Mouse (Mus musculus) liver, embryonic 15.5 days (tissue): ENCODE results near the gene Ybx1. TPM values are rescaled to one million over a fixed set of nuclear protein-coding genes. Genes with fewer than 3 reads are reported as not detected.

ENCODE experiments used
- ATAC-seq: fragments of 200-750 bp; cut with Nextera tagmentation; 2 replicates; pipeline ENCODE4 v1.8.0; 2017; ENCODE audit warnings: moderate number of reproducible peaks, mild to moderate bottlenecking, moderate library complexity; ENCODE audit not compliant: insufficient read depth
- H3K27ac ChIP-seq: fragments of 300-500 bp; sonication (generic); replicated peaks from 2 replicates; pipeline ENCODE4 v1.5.1; 2015; ENCODE audit warnings: mild to moderate bottlenecking, inconsistent platforms
- H3K27me3 ChIP-seq: fragments of 300-500 bp; sonication (generic); 2 replicates; pipeline ENCODE4 v1.6.1; 2015; ENCODE audit warnings: mild to moderate bottlenecking, inconsistent platforms
- H3K36me3 ChIP-seq: fragments of 300-500 bp; sonication (generic); replicated peaks from 2 replicates; pipeline ENCODE4 v1.6.1; 2015; ENCODE audit warnings: moderate library complexity, mild to moderate bottlenecking, inconsistent platforms
- H3K4me1 ChIP-seq: fragments of 300-500 bp; sonication (generic); replicated peaks from 2 replicates; pipeline ENCODE4 v1.6.1; 2015; ENCODE audit warnings: inconsistent platforms
- H3K4me2 ChIP-seq: fragments of 300-500 bp; sonication (generic); 2 replicates; pipeline ENCODE4 v1.6.1; 2015; ENCODE audit warnings: moderate library complexity, mild to moderate bottlenecking, inconsistent platforms
- H3K4me3 ChIP-seq: fragments of 300-500 bp; sonication (generic); replicated peaks from 2 replicates; pipeline ENCODE4 v1.5.1; 2015; ENCODE audit warnings: mild to moderate bottlenecking, inconsistent platforms
- H3K9ac ChIP-seq: fragments of 300-500 bp; sonication (generic); 2 replicates; pipeline ENCODE4 v1.6.1; 2015; ENCODE audit warnings: moderate library complexity, mild to moderate bottlenecking, inconsistent platforms
- H3K9me3 ChIP-seq: fragments of 300-500 bp; sonication (generic); replicated peaks from 2 replicates; pipeline ENCODE4 v1.6.1; 2016; ENCODE audit warnings: inconsistent platforms
- WGBS: fragments of 180-500 bp; shearing (Covaris S2); methylation state at CpG from one replicate; pipeline ENCODE4 v1.1.7; 2015; ENCODE audit warnings: mixed read lengths; ENCODE audit not compliant: insufficient replicate concordance; 5-methylcytosine and 5-hydroxymethylcytosine counted together
- polyA plus RNA-seq: library from polyadenylated mRNA; unstranded; fragments of >200 nt; fragmentation: Nextera tagmentation; extraction: Ambion mirVana; gene quantifications from 2 replicates; pipeline ENCODE4 v1.2.1, GENCODE M21; 2015

Gene Ybx1
- polyA plus RNA-seq = 219 and 221 TPM in 2 replicates

DNA sequence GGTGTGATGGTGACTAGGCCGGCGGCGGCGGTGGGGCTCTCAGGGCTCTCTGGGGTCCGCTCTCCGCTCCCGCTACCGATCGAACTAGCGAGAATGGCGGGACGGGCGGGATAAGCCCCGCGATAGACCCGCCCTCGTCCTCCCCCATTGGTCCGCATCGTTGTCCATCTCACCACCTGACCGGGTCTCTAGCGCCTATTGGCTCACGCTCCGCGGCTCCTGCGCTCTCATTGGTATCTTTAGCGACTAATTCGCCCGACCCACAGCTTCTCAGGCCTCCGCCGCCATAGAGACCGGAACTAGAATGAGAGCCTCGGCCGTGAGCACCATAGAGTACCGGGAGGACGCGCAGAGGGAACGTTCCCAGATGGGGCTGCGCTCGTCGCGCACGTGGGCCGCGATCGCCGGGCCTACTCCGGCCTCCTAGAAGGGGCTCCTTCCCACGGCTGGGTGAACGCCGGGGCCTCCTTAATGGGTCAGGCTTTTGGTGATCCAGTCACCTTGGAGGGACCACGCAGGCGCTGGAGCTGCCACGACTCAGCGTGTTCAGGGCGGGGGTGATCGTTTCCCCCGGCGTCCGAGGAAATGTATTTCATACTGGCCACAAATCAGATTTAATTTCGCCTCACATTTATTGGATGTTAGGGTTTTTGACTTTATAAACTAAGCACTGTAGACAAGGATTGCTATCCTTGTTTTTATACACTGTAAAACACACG, at the start of gene Ybx1:
Gene Ybx1, minus strand, starts transcription at position 190 of the 719 bp plus-strand sequence.
- ATAC-seq = peak; percentile 98
- peaks cover 19% of the 10 kb centered on the region for H3K36me3 ChIP-seq
- H3K4me3 ChIP-seq = peak within 1 kb of the TSS; percentile 87
- under 1% methylated on average over 61 of the region's 61 CpGs for WGBS
- no peaks in the 10 kb centered on the region for H3K27me3 ChIP-seq
- H3K9ac ChIP-seq = peak within 1 kb of the TSS; percentile 85
- H3K27ac ChIP-seq = peak within 1 kb of the TSS; percentile 83
- peak within 1 kb of the TSS; percentile 91 for H3K4me2 ChIP-seq
- H3K9me3 ChIP-seq = no peaks in the 10 kb centered on the region
- H3K4me1 ChIP-seq = peaks cover 44% of the 10 kb centered on the region

DNA sequence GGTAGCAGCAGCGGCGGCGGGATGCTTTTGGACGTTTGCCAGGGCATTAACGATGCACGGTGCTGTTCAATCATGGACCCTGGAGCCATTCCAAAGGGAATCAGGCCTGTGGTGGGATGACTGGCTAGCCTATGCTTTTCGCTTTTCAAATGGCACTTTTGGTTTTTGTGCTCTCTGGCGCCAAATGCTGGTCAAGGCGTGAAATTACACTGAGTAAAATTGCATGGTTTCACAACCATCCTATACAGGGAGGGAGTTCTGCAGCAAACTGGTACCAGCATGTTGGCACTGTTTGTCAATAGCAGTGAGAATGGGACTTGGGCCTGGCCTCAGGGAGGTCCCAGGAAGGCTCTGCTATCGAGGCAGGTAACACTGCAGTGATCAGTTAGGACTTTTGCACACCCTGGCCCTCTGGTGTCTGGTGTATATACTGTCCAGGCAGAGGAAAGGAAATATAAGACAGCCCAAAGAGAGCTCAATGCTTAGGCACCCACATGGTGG, 44.5 kb upstream of the Ybx1 start:
- Histone ChIP-seq H3K27ac (no peak overlapping the region), H3K4me1 (0 out of 2 replicates have a peak, but pooled peaks cover 3% of the 10 kb centered on the region), H3K9me3 (no peaks in the 10 kb centered on the region), H3K9ac (no peak overlapping the region), H3K27me3 (no peaks in the 10 kb centered on the region), H3K36me3 (no peaks in the 10 kb centered on the region), H3K4me2 (no peak overlapping the region), H3K4me3 (no peak overlapping the region)
- WGBS = 8% methylated on average over 10 of the region's 10 CpGs
- ATAC-seq = no peak

DNA sequence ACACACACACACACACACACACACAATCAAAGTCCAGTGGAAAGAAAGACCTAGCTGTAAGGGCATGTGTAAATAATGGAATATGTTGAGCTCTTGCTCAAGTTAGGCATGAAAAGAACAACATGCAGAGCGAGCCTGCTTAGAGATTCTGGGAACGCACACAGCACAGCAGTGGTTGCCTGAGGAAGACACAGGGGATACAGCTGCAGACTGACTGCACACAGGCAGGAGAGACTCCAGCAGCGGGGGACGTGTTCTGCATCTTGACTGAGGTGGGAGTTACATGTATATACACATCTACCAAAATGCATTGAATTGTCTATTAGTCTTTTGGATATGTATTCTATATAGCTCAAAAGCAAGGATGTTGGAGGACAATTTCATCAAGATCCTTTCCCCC, 44.0 kb upstream of the Ybx1 start:
- H3K4me3 ChIP-seq = no peak overlapping the region
- no peak overlapping the region for H3K9ac ChIP-seq
- H3K4me1 ChIP-seq = 0 out of 2 replicates have a peak, but pooled peaks cover 3% of the 10 kb centered on the region
- H3K27ac ChIP-seq = no peak overlapping the region
- H3K9me3 ChIP-seq = no peaks in the 10 kb centered on the region
- no peak overlapping the region for H3K4me2 ChIP-seq
- WGBS = 70% methylated on average over 4 of the region's 4 CpGs
- H3K36me3 ChIP-seq = no peaks in the 10 kb centered on the region
- H3K27me3 ChIP-seq = no peaks in the 10 kb centered on the region
- no peak for ATAC-seq

DNA sequence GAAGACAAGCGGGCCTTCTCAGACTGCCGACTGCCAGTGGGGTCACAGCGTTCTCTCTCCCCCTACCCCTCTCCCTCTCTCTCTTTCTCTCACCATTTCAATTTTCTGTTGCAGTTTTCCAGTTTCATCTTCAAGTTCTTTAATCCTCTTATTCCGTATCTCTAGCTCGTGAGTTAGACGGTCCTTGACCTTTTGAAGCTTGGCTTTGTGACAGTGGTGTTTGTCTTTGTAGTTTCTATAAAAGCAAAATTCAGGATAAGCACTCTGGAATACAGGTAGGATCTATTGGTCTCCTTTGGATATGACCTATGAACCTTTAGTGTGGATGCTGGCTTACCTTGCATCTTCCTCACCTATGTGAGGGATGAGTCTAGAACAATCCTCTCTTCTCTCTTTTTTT, 39.1 kb upstream of the Ybx1 start:
- H3K9me3 ChIP-seq = no peaks in the 10 kb centered on the region
- H3K27me3 ChIP-seq = peaks cover 4% of the 10 kb centered on the region; the same call in 1 of the 2 replicates
- no peak overlapping the region for H3K4me3 ChIP-seq
- WGBS = 68% methylated on average over 6 of the region's 6 CpGs
- H3K4me1 ChIP-seq = no peaks in the 10 kb centered on the region
- H3K9ac ChIP-seq = no peak overlapping the region
- H3K4me2 ChIP-seq = no peak overlapping the region
- H3K27ac ChIP-seq = no peak overlapping the region
- no peaks in the 10 kb centered on the region for H3K36me3 ChIP-seq
- no peak for ATAC-seq

DNA sequence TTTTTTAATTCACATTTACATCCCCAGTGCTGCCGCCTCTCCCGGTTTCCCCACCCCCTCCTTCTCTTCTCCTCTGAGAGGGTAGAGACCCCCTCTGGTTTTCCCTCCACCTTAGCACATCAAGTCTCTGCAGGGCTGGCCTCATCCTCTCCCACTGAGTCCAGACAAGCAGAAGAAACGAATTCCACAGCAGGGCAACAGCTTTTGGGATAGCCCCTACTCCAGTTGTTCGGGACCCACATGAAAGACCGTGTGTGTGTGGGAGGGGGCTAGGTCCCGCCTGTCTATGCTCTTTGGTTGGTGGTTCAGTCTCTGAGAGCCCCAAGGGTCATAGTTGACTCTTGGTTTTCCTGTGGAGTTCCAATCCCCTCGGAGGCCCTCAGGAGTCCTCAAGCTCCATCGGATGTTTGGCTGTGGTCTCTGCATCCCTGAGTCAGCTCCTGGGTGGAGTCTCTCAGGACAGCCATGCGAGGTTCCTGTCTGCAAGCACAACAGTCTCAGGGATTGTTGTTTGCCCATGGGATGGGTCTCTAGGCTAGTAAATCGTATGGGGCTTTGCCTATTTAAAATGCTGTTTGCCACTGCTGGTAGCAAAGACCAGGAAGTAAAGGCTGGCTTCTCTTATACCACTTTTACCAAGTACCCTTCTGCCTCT, 26.6 kb upstream of the Ybx1 start:
- Histone ChIP-seq H3K36me3 (peaks cover 26% of the 10 kb centered on the region), H3K27me3 (peaks cover 5% of the 10 kb centered on the region; the same call in 1 of the 2 replicates), H3K4me3 (peak overlapping the region; percentile 81), H3K27ac (0 out of 2 replicates have a peak overlapping the region, but pooled peaks have one; percentile 63), H3K9me3 (no peaks in the 10 kb centered on the region), H3K9ac (peak overlapping the region; percentile 50), H3K4me2 (peak overlapping the region; percentile 93), H3K4me1 (peaks cover 22% of the 10 kb centered on the region)
- peak; percentile 14; the same call in 1 of the 2 replicates for ATAC-seq
- 29% methylated on average over 10 of the region's 10 CpGs for WGBS

DNA sequence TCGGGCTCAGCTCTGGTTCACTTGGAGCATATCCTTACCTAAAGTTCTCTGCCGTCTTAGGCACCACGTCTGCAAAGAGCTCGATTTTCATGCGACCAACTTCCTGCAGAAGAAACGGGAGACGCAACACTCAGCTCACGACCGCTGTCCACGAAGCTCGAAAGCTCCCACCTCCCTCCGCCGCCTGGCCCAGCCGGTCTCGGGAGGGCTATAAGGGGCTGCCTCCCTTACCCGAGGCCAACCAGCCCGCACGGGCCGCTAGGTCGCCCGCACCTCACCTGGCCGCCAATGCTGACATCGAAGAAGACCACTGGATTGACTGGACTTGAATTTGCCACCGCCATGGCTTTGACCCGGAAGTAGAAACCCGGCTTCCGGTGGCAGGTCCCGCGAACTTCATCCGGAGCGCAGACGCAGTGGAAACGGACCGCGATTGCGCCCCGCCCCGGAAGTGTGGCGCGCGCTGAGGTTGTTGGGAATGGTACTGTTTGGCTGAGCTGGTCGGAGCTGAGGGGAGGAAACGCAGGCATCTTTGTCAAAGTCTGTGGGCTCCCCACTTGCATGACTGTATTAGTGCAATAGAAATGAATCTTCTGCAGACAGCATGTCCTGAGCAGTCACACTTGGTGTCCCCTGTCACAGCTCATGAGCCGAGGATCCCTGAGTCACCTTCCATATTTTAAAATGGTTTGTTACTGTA, 25.9 kb upstream of the Ybx1 start, which contains the start of gene Ppih:
Gene Ppih, minus strand, starts transcription at position 416 of the 700 bp plus-strand sequence.
- ATAC-seq = peak; percentile 96
- Histone ChIP-seq H3K4me1 (peaks cover 22% of the 10 kb centered on the region), H3K4me2 (peak within 1 kb of the TSS; percentile 93), H3K27ac (peak within 1 kb of the TSS; percentile 63; the same call in 1 of the 2 replicates), H3K9ac (peak within 1 kb of the TSS; percentile 71), H3K4me3 (peak within 1 kb of the TSS; percentile 81), H3K36me3 (peaks cover 33% of the 10 kb centered on the region), H3K9me3 (no peaks in the 10 kb centered on the region), H3K27me3 (peaks cover 4% of the 10 kb centered on the region; the same call in 1 of the 2 replicates)
- under 1% methylated on average over 44 of the region's 44 CpGs for WGBS

DNA sequence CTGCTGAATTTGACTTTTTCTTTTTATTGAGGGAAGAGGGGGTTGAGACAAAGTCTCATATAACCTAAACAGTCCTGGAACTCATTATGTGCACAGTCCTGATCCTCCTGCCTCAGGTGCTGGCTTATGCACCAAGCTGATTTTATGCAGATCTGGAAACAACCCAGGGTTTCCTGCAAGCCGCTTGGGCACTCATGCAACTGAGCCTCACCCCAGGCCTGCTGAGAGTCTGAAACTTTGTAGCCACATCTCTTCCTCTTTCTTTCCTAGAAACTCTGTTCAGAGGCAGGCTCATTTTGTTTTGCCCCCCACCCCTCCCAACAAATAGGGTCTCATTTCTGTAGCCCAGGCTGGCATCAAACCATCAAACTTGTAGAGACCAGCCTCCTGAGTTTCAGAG, 19.4 kb upstream of the Ybx1 start:
- H3K4me3 ChIP-seq = no peak overlapping the region
- ATAC-seq = no peak
- no peak overlapping the region for H3K27ac ChIP-seq
- no peak overlapping the region for H3K9ac ChIP-seq
- H3K4me1 ChIP-seq = peaks cover 1% of the 10 kb centered on the region; the same call in 1 of the 2 replicates
- H3K4me2 ChIP-seq = no peak overlapping the region
- peaks cover 81% of the 10 kb centered on the region for H3K36me3 ChIP-seq
- no peaks in the 10 kb centered on the region for H3K27me3 ChIP-seq
- WGBS = 88% methylated on average over 1 of the region's 1 CpGs
- no peaks in the 10 kb centered on the region for H3K9me3 ChIP-seq

DNA sequence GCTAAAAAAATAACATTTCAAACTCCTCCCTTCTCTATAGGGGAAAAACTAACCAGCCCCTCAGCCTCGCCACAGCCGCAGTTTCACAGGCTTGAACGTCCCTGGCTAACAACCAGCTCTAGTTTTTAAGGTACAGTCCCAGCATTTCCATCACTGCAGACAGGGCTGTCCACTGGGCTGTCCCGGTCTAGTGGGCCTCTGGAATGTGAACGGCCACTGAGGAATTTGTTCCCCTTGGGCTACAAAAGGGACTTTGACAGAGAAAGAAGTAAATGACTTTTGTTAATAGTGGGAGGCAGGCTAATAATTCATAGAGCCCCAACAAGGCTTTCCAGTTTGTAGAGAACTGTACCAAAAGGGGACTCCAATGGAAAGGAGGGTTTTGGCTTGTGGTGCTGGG, 11.0 kb upstream of the Ybx1 start:
- no peak overlapping the region for H3K27ac ChIP-seq
- H3K36me3 ChIP-seq = peaks cover 32% of the 10 kb centered on the region
- no peak overlapping the region for H3K9ac ChIP-seq
- no peak overlapping the region for H3K4me2 ChIP-seq
- H3K4me3 ChIP-seq = no peak overlapping the region
- WGBS = 78% methylated on average over 5 of the region's 5 CpGs
- ATAC-seq = no peak
- H3K27me3 ChIP-seq = no peaks in the 10 kb centered on the region
- H3K4me1 ChIP-seq = no peaks in the 10 kb centered on the region
- H3K9me3 ChIP-seq = no peaks in the 10 kb centered on the region

DNA sequence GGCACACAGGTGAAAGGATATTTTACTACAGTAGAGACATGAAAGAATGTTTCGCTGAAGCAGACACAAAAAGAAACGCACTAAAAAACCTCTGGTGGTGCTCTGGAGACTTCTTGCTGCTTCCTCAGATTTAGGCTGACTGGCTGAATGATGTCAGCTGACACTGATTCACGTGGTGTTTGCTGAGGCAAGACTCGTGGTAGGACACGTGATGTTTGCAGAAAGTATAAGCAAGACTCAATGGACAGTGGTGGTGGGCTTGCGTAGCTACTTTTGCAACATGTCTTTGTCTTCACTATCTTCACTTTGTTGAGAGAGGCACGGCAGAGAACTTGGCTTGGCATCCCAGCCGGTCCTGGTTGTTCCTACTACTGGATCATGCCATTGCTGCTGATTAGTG, 8.9 kb upstream of the Ybx1 start:
- no peaks in the 10 kb centered on the region for H3K27me3 ChIP-seq
- peaks cover 22% of the 10 kb centered on the region for H3K36me3 ChIP-seq
- no peak for ATAC-seq
- no peaks in the 10 kb centered on the region for H3K4me1 ChIP-seq
- H3K27ac ChIP-seq = no peak overlapping the region
- H3K9ac ChIP-seq = no peak overlapping the region
- 73% methylated on average over 8 of the region's 8 CpGs for WGBS
- H3K4me3 ChIP-seq = no peak overlapping the region
- H3K9me3 ChIP-seq = no peaks in the 10 kb centered on the region
- no peak overlapping the region for H3K4me2 ChIP-seq

DNA sequence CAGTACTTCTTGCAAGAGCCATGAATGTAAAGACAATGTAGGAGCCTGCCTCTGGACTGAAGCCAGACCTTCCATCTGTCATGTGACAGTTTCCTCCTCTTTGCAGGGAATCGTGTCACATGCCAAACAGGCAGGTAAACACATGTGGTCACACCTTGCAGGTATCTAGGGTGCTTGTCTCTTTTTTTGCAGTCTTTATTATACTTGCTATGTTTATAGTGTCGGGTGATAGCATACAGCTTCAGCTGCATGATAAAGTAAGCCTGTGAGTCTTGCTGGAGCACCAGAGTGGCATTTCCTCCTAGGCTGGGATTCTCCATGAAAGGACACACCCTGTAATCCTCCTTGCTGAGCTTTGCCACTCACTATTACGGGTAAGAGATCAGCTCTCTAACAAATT, 7.4 kb upstream of the Ybx1 start:
- no peak for ATAC-seq
- Histone ChIP-seq H3K27ac (no peak overlapping the region), H3K27me3 (no peaks in the 10 kb centered on the region), H3K9ac (no peak overlapping the region), H3K4me1 (no peaks in the 10 kb centered on the region), H3K36me3 (peaks cover 7% of the 10 kb centered on the region), H3K9me3 (no peaks in the 10 kb centered on the region), H3K4me2 (no peak overlapping the region), H3K4me3 (no peak overlapping the region)
- 70% methylated on average over 3 of the region's 3 CpGs for WGBS

DNA sequence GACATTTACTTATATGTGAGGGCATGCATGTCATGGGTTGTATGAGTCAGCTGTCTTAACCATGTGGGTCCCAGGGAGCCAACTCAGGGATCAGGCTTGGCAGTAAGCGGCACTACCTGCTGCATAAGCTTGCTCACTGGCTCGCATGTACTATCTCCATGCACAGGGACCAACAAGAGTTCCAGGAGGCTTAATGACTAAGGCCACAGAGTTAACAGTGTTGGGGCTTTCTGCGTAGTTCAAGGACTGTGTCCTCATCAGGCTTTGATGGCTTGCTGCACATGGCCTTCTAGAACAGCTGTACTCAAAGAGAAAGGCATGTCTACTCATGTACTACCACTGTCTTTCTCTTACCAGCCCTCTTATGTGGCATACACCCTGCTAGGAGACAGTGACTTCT, 6.4 kb upstream of the Ybx1 start:
- H3K36me3 ChIP-seq = 0 out of 2 replicates have a peak, but pooled peaks cover 5% of the 10 kb centered on the region
- 74% methylated on average over 3 of the region's 3 CpGs for WGBS
- ATAC-seq = no peak
- no peaks in the 10 kb centered on the region for H3K27me3 ChIP-seq
- no peak overlapping the region for H3K27ac ChIP-seq
- H3K4me1 ChIP-seq = no peaks in the 10 kb centered on the region
- H3K9ac ChIP-seq = no peak overlapping the region
- H3K4me3 ChIP-seq = no peak overlapping the region
- H3K4me2 ChIP-seq = no peak overlapping the region
- H3K9me3 ChIP-seq = no peaks in the 10 kb centered on the region
